Mouse (Mus musculus) stomach, embryonic 16.5 days (tissue): ENCODE results near the gene Spats2. TPM values are rescaled to one million over a fixed set of nuclear protein-coding genes. Genes with fewer than 3 reads are reported as not detected.
"Not testable (repeated sequence)": the region's sequence is repeated elsewhere in the genome, so short reads cannot be mapped to it uniquely, and the experiment has no call there.

Source experiments
- ATAC-seq: fragments of 200-750 bp; cut with Nextera tagmentation; 2 replicates; pipeline ENCODE4 v1.8.0; 2017; ENCODE audit warnings: moderate number of reproducible peaks, moderate TSS enrichment; ENCODE audit not compliant: insufficient read depth, low FRiP score
- H3K27ac ChIP-seq: fragments of 300-500 bp; sonication (generic); 2 replicates; pipeline ENCODE4 v1.5.1; 2014; ENCODE audit warnings: low read length
- H3K27me3 ChIP-seq: fragments of 300-500 bp; sonication (generic); 2 replicates; pipeline ENCODE4 v1.6.1; 2014; ENCODE audit warnings: low read length, control low read depth, mixed read lengths; ENCODE audit not compliant: control insufficient read depth, insufficient read depth
- H3K36me3 ChIP-seq: fragments of 300-500 bp; sonication (generic); 2 replicates; pipeline ENCODE4 v1.6.1; 2014; ENCODE audit warnings: low read length; ENCODE audit not compliant: control insufficient read depth, insufficient read depth
- H3K4me1 ChIP-seq: fragments of 300-500 bp; sonication (generic); 2 replicates; pipeline ENCODE4 v1.6.1; 2014; ENCODE audit warnings: low read length, control low read depth, mixed read lengths; ENCODE audit not compliant: control insufficient read depth, insufficient read depth
- H3K4me2 ChIP-seq: fragments of 300-500 bp; sonication (generic); 2 replicates; pipeline ENCODE4 v1.6.1; 2014; ENCODE audit warnings: low read depth, low read length, mixed read lengths
- H3K4me3 ChIP-seq: fragments of 300-500 bp; sonication (generic); replicated peaks from 2 replicates; pipeline ENCODE4 v1.5.1; 2014; ENCODE audit warnings: mild to moderate bottlenecking, low read length
- H3K9ac ChIP-seq: fragments of 300-500 bp; sonication (generic); 2 replicates; pipeline ENCODE4 v1.6.1; 2014; ENCODE audit warnings: low read length
- H3K9me3 ChIP-seq: fragments of 300-500 bp; sonication (generic); replicated peaks from 2 replicates; pipeline ENCODE4 v1.6.1; 2016; ENCODE audit warnings: low read length, control low read depth; ENCODE audit not compliant: control insufficient read depth
- WGBS: fragments of 180-500 bp; shearing (Covaris S2); extraction: QIAGEN DNeasy Blood & Tissue Kit; methylation state at CpG from one replicate; pipeline ENCODE4 v1.1.7; 2014; 5-methylcytosine and 5-hydroxymethylcytosine counted together
- polyA plus RNA-seq: library from polyadenylated mRNA; unstranded; fragments of >200 nt; fragmentation: Nextera tagmentation; extraction: Ambion mirVana; gene quantifications from 2 replicates; pipeline ENCODE4 v1.2.1, GENCODE M21; 2015

Gene Spats2
- polyA plus RNA-seq, 1 experiment from 2014 or later = 20.2 TPM

DNA sequence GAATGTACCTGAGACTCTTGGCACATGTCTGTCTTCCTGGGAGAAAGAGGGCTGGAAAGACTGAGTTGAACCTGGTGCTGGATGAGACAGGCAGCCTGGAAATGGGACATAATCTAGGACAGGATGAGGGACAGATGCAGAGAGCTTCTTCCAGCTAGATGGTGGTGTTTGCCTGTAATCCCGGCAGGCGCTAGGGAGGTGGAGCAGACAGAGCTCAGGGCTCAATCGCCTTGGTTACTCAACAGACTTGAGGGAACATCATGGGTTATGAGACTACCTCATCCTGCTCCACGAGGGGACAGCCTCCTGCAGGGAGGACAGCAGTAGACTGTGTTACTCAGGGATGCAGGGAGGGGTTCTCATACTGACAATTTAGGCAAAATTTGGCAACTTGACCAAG, 115.5 kb downstream of the Spats2 start:
- Histone ChIP-seq H3K36me3 (0 out of 2 replicates have a peak, but pooled peaks cover 9% of the 10 kb centered on the region), H3K9me3 (no peaks in the 10 kb centered on the region), H3K27ac (no peak overlapping the region), H3K9ac (no peak overlapping the region), H3K4me3 (no peak overlapping the region), H3K4me2 (no peak overlapping the region), H3K4me1 (no peaks in the 10 kb centered on the region), H3K27me3 (no peaks in the 10 kb centered on the region)
- 71% methylated on average over 4 of the region's 4 CpGs for WGBS
- ATAC-seq = no peak

DNA sequence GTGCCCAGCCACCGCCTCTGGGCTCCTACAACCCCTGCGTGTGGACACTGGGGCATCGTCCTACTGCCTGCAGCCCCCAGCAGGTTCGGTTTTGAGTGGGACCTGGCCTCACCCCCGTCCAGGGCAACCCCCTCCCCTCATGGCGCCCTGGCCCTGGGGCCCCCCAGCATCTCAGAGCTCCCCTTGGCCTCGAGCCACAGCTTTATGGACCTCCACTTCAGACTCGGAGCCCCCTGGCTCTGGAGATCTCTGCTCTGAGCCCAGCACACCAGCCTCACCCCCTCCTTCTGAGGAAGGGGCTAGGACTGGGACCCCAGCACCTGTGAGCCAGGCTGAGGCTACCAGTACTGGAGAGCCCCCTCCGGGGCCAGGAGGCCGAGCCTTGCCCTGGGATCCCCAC, 116.3 kb downstream of the Spats2 start:
- 85% methylated on average over 10 of the region's 10 CpGs for WGBS
- H3K4me3 ChIP-seq = no peak overlapping the region
- H3K9ac ChIP-seq = no peak overlapping the region
- no peaks in the 10 kb centered on the region for H3K4me1 ChIP-seq
- H3K36me3 ChIP-seq = 0 out of 2 replicates have a peak, but pooled peaks cover 9% of the 10 kb centered on the region
- no peaks in the 10 kb centered on the region for H3K9me3 ChIP-seq
- no peak overlapping the region for H3K4me2 ChIP-seq
- H3K27ac ChIP-seq = no peak overlapping the region
- ATAC-seq = no peak
- H3K27me3 ChIP-seq = no peaks in the 10 kb centered on the region

DNA sequence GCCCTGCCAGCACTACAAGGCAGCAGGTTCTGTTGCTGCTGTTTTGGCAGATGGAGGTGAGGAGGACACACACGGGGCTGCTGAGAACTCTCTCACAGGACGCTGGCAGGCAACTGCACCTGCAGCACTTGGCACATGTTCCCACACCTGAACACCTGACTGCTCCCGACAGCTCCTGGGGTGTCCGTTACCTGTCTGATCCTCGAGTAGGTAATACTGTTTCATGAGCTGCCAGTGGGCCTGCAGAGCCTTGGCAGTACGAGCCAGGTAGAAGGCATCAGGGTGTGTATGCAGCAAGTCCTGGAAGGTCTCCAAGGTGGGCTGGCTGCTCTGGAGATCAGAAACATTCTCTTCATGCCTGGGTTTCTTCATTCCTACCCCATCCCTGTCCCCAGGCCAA, 121.0 kb downstream of the Spats2 start:
- not testable (repeated sequence) for H3K4me3 ChIP-seq, ATAC-seq, H3K27me3 ChIP-seq, H3K9me3 ChIP-seq, H3K4me2 ChIP-seq, H3K9ac ChIP-seq, H3K4me1 ChIP-seq, H3K27ac ChIP-seq
- 77% methylated on average over 6 of the region's 6 CpGs for WGBS
- peaks cover 15% of the 10 kb centered on the region; the same call in 1 of the 2 replicates for H3K36me3 ChIP-seq

DNA sequence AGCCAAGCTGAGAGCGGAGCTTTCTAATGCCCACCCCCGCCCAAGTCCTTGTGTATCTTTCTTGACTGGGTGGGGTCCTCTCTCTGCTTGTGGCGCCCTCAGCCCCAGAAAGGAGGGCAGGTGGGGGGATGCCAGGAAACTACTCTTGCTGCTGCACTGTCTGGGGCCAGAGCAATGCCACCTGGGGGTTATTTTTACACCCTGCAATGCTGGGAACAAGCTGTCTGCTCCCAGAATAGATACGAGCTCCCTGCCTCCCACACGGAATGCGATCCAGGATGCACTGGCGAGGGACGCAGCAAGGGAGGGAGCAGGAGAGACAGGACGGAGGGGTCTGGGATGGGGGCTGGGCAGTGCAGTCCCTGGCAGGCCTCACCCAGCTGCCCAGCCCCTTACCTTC, 123.3 kb downstream of the Spats2 start:
- WGBS = 71% methylated on average over 9 of the region's 9 CpGs
- ATAC-seq = no peak
- H3K9ac ChIP-seq = no peak overlapping the region; the same call in 1 of the 2 replicates
- no peak overlapping the region for H3K4me2 ChIP-seq
- no peak overlapping the region for H3K27ac ChIP-seq
- no peak overlapping the region for H3K4me3 ChIP-seq
- no peaks in the 10 kb centered on the region for H3K27me3 ChIP-seq
- no peaks in the 10 kb centered on the region for H3K9me3 ChIP-seq
- H3K4me1 ChIP-seq = peaks cover 9% of the 10 kb centered on the region
- H3K36me3 ChIP-seq = peaks cover 10% of the 10 kb centered on the region; the same call in 1 of the 2 replicates

DNA sequence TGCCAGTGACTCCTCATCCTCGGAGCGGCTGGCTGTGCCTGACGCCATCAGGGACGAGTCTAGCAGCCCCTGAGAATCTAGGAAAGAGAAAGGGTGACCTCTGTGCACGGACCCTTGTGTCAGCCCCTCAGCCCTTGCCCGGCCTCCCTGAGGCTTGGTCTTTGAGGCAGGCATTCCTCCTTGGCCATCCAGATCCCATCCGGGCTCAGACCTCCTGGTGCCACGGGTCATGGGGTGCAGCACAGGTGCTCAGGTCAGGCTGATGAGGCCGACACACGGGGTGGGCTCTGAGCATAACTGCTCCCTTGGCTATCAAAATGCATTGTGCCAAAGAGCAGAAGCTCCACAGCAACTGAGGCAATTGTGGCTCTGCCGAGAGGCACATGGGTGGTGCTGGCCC, 124.2 kb downstream of the Spats2 start:
- WGBS = 91% methylated on average over 11 of the region's 11 CpGs
- H3K4me3 ChIP-seq = no peak overlapping the region
- no peaks in the 10 kb centered on the region for H3K27me3 ChIP-seq
- H3K9ac ChIP-seq = no peak overlapping the region; the same call in 1 of the 2 replicates
- H3K27ac ChIP-seq = no peak overlapping the region
- no peak for ATAC-seq
- no peaks in the 10 kb centered on the region for H3K9me3 ChIP-seq
- H3K4me2 ChIP-seq = no peak overlapping the region
- H3K36me3 ChIP-seq = peaks cover 6% of the 10 kb centered on the region; the same call in 1 of the 2 replicates
- peaks cover 12% of the 10 kb centered on the region for H3K4me1 ChIP-seq

DNA sequence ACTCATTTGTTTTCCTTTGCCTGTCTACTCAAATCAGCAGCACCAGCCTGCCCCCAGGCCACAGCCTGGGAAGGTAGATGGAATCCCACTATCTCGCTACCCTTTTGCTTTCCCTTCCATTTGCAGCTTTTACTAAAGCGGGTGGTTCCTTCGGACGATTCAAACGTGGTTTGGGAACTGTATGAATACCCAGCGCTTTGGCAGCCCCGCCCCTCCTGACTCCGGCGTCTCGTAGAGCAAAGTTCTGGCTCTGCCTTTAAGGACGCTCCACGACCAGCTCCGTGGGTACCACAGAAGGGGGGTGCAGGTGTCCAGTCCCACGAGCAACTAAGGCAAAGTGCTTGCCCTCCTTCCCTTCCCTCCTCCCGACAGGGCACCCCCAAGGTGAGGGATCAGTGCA, 125.4 kb downstream of the Spats2 start:
- H3K27me3 ChIP-seq, H3K36me3 ChIP-seq, H3K27ac ChIP-seq, H3K9me3 ChIP-seq: not testable (repeated sequence)
- Histone ChIP-seq H3K4me2 (peak overlapping the region; percentile 65), H3K9ac (peak overlapping the region; percentile 80), H3K4me3 (peak overlapping the region; percentile 65), H3K4me1 (peaks cover 12% of the 10 kb centered on the region)
- under 1% methylated on average over 14 of the region's 15 CpGs for WGBS
- ATAC-seq = peak; percentile 5; the same call in 1 of the 2 replicates

DNA sequence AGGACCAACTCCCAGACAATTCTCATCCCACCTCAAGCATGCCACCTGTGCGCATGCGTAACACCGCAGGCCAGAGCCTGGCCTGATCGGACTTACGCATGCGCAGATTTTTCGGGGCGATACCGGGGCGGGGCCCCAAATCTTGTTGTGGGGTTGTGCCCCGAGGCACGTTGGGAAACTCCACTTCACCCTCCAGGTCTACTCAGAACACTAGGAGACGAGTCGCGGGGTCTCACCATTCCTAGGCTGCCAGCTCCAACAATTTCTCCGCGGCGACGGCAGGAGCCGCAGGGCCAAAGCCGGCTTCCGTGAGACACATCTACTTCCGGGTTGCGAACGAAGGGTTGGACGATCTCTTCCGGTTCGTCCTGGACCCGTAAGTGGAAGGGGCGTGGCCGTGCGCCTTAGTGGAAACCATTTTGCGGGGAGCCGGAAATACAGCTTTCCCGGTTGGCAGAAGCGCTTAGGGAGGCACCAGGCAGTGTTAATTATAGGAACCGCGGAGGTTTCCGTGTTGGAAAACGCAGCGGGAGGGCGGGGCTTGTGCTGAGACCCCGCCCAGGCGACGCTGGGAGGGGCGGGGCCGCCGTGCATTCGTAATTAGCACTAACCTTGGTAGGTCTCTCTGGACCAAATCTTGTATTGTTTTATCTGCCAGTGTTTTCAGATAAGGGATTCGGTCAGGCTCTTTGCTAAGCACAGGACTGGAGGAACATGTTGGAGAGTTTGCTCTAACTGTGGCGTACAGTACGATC, 126.1 kb downstream of the Spats2 start, which contains the start of gene Mcrs1:
Mcrs1 (minus strand) TSS at position 336 of the 755 bp plus-strand sequence.
- Histone ChIP-seq H3K4me1 (peaks cover 12% of the 10 kb centered on the region), H3K4me3 (peak within 1 kb of the TSS; percentile 65), H3K27me3 (no peaks in the 10 kb centered on the region), H3K27ac (peak within 1 kb of the TSS; percentile 99), H3K4me2 (peak within 1 kb of the TSS; percentile 87), H3K36me3 (peaks cover 6% of the 10 kb centered on the region; the same call in 1 of the 2 replicates), H3K9me3 (no peaks in the 10 kb centered on the region), H3K9ac (peak within 1 kb of the TSS; percentile 80)
- peak; percentile 96 for ATAC-seq
- WGBS = under 1% methylated on average over 52 of the region's 52 CpGs

DNA sequence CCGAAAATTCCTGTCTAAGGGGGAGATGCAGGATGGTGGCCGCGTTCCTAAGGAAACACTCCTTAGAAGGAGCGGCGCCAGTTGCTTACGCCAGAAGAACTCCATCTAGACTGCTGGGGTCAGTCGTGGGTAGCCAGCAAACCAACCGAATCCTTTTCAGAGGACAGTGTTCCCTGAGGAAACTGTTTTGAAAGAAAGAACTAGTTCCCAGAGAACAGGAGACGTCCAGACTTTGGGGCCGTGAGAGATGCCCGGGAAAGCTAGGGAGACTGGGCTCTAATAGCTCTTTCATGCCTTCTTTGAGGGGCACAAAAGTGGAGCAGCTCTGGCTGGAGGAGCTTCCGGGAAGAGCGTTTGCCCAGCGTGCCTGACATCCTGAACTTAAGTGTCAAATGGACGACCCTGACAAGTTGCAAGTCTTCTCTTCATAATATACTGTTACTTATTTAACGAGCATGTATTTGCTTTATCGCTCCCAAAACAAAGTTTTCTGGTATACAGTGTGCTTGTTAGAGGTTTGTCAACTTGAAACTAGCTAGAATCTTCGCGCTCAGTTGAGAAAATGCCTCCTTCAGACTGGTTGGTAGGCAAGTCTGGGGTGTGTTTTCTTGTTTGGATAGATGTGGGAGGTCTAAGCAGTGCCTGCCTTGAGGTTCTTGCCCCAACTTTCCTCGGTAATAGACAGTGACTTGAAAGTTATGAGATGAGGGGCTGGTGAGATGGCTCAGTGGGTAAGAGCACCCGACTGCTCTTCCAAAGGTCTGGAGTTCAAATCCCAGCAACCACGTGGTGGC, 126.9 kb downstream of the Spats2 start:
- Histone ChIP-seq H3K9ac (peak overlapping the region; percentile 80), H3K9me3 (no peaks in the 10 kb centered on the region), H3K4me2 (peak overlapping the region; percentile 87), H3K4me3 (peak overlapping the region; percentile 65), H3K27me3 (no peaks in the 10 kb centered on the region), H3K27ac (peak overlapping the region; percentile 99), H3K36me3 (peaks cover 6% of the 10 kb centered on the region; the same call in 1 of the 2 replicates), H3K4me1 (peaks cover 12% of the 10 kb centered on the region)
- 3% methylated on average over 22 of the region's 22 CpGs for WGBS
- ATAC-seq = peak; percentile 65

DNA sequence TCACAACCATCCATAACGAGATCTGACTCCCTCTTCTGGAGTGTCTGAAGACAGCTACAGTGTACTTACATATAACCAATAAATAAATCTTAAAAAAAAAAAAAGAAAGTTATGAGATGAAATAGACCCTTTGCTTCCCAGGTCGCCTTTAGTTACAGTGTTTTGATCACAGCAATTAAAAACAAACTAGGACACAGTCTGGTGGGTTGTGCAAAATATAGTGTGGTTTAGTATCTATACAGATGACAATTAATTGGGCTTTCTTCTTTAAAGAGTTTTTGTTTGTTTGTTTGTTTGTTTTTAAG, 127.4 kb downstream of the Spats2 start:
- Histone ChIP-seq H3K4me3 (peak overlapping the region; percentile 65; the same call in 1 of the 2 replicates), H3K4me1 (peaks cover 12% of the 10 kb centered on the region), H3K4me2 (peak overlapping the region; percentile 87), H3K27ac (peak overlapping the region; percentile 99)
- not testable (repeated sequence) for ATAC-seq, H3K9me3 ChIP-seq, H3K9ac ChIP-seq, H3K36me3 ChIP-seq, H3K27me3 ChIP-seq
- 49% methylated on average over 2 of the region's 2 CpGs for WGBS
